Mouse (Mus musculus): ENCODE measurements around the gene 1700001K19Rik.
"Not testable (repeated sequence)": the region's sequence is repeated elsewhere in the genome, so short reads cannot be mapped to it uniquely, and the experiment has no call there.

Gene 1700001K19Rik

DNA sequence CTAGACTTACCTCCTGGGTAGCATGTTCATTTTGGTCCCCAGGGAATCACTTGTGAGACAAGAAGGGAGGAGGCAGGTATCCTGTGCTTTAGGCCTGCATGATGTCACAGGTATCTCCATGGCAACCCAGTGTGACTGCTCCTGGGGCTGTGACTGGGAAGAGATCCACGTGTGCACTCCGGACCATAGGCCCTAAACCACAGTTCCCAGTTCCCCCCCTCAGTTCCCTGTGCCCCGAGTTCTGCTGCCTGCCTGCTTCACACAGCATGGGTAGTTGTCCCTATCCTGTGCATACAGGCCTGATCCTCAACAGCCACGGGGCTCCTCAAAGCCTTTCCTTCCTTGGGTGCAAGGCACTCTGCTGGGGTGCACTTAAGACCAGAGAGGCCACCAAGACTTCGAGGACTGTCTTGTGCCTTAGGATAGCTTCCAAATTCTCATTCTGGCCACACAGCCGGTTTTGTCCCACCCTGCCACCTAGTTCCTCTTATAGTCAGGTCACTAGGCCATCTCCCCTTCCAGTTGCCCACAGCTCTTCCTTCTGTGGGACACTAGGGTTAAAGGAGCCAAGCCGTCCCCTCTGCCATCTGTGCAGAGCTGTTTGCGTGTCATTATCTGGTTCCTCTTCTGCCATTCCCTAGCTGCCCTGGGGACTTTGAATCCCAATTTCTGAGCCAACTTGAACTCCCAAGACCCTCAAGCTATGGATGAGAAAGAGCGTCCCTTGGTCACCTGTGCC, at the start of gene 1700001K19Rik:
Gene 1700001K19Rik, minus strand, starts transcription at position 59 of the 739 bp plus-strand sequence.
- DNase-seq: no peak

DNA sequence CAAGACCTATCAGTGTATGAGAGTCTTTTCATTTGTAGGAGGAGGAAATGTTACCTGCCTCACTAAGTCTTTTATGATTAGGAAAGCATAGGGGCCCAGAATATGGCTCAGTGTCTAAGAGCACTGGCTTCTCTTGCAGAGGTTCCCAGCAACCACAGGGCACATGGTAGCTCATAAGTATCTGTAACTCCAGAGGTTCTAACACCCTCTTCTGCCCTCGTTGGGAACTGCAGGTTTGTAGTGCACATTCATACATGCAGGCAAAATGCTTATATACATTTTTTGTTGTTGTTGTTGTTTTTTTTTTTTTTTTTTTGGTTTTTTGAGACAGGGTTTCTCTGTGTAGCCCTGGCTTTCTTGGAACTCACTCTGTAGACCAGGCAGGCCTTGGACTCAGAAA, 44.0 kb upstream of the 1700001K19Rik start:
- DNase-seq: no peak

DNA sequence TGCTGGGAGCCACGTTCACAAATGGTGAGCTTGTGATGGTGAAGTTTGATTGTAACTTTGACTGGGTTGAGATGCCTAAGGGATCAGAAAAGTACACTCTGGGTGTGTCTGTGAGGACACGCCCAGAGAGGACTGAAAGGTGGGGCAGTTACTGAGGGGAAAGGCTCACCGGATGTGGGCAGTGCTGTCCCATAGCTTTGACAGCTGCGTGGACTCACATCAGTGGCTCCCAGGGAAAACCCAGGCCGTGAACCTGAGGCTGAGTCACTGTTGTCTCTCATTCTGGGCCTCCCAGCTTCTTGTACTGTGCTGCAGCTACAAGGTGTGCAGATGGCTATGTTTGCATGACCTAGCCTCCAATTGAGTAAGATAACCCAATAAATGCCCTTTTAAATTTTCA, 43.1 kb upstream of the 1700001K19Rik start:
- DNase-seq: no peak

DNA sequence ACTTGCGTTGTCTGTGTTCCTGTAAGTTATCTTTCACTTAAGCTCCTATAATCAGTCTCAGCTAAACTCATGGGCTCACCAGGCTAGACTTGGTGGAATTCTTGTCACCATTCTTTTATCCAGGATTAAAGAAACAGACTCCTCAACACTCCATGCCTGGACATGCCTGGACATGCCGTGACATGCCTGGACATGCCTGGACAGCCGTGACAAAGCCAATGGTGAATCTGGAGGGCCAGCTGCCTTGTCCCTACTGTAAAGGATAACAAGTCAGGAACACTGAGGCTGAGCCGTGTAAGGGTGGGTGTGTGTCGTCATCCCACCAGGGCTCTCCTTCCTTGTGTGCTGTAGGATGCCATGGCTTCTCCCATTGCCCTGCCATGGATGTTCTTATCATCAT, 42.6 kb upstream of the 1700001K19Rik start:
- no peak for DNase-seq

DNA sequence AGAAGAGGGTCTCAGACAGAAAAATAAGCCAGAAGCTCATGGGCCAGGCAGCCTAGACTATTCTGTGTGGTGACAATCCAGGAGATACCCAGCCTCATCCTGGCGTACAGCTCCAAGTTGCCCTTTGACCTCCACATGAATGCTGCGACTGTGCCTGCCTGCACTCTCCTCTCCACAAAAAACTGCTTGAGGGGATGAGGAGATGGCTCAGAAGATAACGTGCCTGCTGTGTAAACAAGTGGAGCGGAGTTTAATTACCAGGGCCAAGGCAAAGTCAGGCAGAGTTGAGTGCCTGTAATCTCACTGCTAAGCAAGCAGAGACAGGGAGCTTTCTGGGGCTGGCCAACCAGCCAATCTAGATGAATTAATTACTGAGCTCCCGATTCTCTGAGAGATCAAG, 33.6 kb upstream of the 1700001K19Rik start:
- no peak for DNase-seq

DNA sequence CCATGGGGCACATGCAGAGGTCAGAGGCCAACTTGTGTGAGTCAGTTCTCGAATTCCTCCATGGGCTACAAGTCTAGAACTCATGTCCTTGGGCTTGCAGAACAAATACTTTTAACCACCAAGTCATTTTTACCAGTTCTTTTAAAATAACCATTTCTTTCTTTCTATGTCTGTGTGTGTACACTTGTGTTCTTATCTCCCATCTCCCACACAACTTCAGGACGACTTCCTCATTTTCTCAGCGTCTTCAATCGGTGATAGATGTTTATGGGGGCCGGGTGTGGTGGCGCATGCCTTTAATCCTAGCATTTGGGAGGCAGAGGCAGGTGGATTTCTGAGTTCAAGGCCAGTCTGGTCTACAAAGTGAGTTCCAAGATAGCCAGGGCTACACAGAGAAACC, 31.8 kb upstream of the 1700001K19Rik start:
- no peak for DNase-seq

DNA sequence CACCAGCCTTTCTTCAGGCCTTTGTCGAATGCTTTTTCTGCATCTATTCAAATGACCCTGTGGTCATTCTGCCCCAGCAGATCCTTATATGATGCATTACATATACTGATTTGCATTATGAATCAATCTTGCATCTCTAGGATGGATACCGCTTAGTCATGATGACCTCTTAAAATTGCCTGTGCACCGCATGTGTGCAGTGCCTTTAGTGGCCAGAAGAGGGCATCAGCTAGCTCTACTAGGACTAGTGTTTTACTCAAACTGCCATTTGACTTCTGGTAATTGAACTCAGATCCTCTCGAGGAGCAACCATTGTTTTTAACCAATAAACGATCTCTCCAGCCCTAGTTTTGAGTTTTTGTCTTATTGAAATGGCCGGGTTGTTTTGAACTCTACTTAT, 31.4 kb upstream of the 1700001K19Rik start:
- peak in 1 of 2 experiments; percentile 23 for DNase-seq

DNA sequence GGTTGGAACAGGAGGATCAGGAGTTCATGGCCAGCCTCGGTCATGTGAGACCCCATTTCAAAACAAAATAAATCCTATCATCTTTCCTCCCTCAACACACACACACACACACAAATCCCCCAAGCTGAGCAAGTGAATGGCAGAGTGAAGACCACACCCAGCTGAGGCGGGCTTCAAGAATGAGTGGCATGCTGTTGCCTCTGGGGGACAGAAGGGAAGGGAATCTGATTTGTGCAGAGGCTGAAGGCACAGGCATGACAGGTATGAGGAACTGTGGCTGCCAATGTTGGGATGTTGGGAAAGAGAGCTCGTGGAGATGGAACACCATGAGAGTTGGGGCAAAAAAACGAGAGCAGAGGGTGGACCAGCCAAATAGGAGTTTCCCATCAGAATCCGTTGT, 28.9 kb upstream of the 1700001K19Rik start:
- no peak for DNase-seq

DNA sequence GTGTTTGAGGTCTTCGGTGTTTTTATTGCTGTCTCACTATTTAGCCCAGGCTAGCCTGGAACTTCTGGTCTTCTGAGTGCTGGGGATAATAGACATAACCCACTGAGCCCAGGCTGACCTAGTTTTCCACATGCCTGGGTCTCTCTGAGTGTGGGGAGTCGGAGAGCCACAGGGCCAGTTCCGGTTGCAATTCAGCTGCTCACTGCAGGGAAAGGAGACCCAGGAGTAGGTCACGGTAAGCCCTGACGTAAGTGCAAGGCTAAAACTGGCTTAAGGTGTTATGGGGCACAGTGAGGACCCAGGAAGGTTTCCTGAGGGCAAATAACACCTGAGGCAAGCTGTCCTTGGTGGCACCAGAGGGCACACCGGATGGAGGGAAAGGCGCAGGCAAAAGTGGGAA, 25.0 kb upstream of the 1700001K19Rik start:
- DNase-seq: no peak

DNA sequence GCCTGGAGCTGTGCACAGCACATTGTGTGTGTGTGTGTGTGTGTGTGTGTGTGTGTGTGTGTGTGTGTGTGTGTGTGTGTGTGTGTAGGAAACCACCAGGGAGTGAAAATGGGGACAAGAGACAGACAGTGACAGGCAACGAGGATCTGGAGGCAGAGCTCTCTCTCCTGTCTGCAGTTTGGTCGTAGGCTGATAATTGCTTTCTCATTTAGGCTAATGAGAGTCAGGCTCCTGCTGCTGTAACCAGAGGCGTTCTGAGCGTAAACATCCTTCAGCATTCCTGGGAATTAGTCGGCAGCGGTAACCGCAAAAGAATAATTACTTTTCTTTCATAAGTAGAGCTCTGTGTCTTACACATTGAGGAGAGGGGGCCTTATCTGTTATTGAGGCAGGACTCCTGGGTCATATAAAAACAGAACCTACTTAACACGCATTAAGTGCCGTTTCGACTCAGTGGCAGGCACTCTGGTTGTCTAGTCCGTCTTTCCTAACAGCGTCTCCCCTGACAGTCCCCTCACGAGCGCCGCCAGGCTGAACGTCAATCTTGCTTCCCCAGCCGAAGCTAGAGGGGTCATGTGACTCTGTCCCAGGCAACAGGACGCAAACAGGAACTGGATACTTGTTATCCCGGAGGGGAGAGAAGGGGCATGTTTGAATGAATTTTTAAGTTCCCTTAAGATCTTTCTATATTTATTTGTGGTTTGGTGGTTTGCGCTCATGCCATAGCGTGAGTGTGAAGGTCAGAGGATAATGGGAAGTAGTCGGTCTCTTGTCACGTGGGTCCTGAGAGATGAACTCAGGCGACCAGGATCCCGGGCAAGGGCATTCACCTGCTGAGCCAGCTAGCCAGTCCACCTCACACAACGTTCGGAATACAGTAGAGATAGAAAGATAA, 24.2 kb upstream of the 1700001K19Rik start:
- DNase-seq: peak; percentile 54 to 55

DNA sequence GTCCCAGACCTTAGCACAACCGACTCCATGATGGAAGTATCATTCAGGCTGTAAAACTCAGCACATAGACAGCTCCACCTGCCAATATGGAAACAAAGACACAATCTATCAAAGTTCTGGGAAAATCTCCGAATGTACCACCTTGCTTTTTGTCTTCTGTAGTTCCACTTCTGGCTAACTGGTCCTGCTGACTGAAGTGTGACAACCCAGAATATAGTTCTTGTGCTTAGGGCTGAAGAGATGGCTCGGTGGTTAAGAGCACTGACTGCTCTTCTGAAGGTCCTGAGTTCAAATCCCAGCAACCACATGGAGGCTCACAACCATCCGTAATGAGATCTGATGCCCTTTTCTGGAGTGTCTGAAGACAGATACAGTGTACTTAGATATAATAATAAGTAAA, 23.0 kb upstream of the 1700001K19Rik start:
- not testable (repeated sequence) for DNase-seq

DNA sequence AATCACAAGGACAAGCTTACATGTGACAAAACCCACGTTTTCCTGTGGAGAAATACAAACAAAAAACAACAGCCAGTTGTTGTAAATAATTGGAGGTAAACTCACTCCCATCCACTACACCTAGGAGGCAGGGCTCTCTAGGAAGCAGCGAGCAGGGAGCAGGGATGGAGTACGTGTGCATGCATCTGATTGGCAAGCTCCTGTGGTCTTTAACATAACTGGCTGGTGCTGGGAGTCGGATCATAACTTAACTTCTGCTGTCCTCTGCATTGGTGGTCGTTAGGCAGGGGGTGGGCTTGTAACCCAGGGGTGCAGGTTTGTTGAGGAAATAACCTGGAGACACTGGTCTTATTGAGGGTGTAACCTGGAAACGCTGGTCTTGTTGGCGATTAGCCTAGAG, 21.3 kb upstream of the 1700001K19Rik start:
- no peak for DNase-seq

DNA sequence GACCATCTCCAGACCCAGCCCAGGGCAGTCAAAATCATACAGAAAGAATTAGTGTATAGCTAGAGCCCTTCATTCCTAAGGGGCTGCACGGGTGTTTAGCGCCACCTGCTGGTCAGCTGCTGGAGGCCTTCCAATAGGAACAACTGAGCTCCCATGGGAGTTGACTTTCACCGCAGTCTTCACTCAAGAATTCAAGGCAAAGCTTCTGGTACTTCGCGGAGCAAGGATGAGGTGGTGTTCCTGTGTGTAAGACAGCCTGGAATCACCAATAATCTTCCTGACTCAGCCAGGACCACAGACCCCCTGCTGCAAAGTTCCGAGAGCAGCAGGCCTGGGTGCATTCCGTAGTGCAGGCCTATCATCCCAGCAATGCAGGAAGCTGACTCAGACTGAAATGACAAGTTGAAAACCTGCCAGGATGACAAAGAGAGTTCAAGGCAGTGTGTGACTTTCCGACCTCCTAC, 20.6 kb upstream of the 1700001K19Rik start:
- DNase-seq: peak; percentile 92 to 94

DNA sequence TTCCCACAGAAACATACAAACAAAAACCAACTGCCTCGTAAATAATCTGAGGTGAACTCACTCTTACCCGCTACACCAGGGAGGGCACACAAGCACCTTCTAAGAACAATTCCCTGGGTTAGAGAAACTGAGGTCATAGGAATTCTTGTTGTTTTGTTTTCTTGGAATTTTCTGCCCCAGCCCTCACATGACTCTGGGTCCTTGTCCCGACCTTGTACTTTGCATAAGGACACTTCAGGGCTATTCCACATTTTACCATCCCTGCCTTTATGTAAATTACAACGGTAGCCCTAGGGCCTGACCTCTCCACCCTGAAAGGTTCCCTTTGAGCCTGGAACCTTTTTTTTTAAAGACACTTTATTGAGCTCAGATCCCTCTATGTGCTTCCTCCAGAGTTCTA, 20.1 kb upstream of the 1700001K19Rik start, which contains the start of gene Hsp90aa1:
Gene Hsp90aa1, minus strand, starts transcription at position 173 of the 400 bp plus-strand sequence.
- DNase-seq: no peak

DNA sequence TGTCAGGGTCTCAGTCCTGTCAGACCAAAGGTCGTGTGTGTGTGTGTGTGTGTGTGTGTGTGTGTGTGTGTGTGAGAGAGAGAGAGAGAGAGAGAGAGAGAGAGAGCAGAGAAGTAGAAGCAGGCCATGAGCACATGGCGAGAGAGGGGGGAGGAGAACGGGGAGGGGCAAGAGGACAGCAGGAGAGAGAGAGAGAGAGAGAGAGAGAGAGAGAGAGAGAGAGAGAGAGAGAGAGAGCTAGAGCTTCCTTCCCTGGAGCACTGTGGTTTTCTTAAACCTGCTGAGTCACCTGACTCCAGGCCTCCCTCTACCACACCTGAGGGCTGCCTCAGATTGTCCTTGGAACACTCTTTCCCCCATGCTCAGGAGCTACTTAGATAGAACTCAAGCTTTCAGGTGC, 18.9 kb upstream of the 1700001K19Rik start:
- not testable (repeated sequence) for DNase-seq

DNA sequence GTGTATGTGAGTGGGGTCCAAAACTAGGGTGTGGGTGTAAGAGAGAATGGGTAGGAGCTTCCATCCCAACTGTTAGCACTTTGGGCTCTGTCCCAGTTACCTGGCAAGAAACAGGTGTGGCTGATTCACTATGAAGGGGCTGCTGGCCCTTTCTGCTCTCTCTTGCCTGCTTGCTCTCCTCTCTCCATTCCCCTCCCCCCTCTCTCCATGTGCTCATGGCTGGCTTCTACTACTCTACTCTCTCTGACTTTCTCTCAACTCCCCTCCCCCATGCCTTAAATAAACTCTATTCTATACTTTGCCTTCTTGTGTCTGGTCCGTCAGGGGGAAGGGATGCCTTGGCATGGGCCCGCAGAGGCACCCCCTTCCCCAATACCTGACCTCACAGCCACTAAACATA, 18.3 kb upstream of the 1700001K19Rik start:
- DNase-seq: no peak

DNA sequence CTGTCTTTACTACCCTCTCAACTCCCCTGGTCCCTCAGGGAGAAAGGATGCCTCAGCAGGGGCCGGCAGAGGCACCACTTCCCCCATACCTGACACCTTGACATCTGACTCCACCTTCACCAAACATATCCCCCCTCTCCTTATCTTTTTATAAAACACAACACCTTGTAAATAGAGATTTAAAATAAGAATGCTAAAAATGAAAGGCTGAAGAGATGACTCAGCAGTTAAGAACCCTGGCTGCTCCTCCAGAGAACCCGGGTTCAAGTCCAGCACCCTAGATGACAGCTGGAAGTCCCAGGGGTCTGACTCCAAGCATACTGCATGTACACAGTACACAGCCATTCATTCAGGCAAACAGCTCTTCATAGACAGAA, 16.7 kb upstream of the 1700001K19Rik start:
- no peak for DNase-seq

DNA sequence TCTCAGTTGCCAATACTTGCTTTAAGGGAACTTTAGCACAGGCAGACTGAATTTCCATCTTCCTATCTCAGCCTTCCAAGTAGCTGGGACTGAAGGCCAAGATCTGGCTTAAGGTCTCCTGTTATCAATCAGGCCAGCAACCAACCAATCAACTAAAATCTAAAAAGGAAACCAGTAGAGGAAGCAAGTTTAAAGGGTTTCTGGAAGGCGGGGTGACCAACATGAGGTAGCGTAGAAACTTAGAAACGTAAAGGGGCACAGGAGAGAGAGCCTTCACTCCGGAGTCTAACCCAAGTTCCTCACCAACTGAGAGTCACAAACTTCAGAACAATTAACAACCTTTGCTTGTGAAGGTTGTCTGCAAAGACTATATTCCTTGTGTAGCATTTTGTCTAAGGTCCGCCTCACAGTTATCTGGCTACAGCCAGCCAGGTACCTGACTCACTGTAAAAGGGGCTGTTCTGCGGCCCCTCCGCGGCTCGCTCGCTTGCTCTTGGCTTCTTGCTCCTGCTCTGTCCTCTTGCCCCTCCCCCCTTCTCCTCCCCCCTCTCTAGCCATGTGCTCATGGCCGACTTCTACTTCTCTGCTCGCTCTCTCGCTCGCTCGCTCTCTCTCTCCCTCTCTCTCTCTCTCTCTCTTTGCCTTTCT, 16.2 kb upstream of the 1700001K19Rik start:
- no peak for DNase-seq

DNA sequence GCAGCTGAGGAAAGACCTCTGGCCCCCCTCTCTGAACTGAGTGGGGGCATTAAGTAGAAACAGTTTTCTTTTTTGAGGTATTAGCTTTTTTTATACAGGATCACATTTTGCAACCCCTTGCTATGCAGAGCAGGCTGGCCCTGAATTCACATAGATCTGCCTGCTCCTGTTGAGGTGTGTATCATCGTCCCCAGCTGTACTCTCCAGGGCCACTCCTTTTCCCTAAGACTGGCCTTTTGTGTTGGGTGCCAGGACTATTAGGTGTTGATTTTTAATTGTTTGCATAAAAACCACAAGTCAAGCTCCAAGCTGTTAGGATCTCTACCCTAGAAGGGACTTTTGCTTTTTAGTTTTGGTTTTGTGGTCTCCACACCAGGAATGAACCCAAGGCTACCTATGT, 15.7 kb upstream of the 1700001K19Rik start:
- DNase-seq: no peak

DNA sequence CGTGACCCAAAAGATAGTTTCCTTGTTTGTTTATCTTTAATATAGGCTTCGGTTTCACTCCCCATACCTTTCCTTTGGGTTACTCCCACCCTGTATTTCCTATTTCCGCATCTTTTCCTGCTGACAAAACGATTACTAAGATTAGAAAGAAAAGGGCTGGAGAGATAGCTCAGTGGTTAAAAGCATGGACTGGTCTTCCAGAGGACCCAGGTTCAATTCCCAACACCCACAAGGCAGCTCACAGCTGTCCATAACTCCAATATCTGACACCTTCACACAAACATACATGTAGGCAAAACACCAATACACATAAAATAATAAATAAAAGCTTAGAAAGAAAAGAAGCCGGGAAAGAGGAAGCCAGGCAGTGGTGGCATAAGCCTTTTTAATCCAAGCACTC, 15.0 kb upstream of the 1700001K19Rik start:
- no peak for DNase-seq

DNA sequence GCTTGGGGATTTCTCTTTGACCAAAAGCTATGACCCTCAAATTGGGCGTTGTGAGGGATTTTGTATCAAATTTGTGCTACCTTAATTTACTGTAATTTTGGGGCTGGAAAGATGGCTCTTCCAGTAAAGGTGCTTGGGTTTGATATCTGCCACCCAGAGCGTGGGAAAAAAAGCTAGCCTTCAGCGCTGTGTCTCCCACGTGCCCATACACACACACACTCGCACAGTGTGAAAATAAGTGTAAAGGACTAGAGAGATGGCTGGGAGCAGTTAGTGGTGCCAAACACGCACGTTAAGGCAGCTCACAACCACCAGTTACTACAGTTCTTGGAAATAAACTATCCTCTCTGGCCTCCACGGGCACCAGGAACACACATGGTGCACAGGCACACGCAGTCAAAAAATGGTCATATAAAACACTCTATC, 14.6 kb upstream of the 1700001K19Rik start:
- no peak for DNase-seq

DNA sequence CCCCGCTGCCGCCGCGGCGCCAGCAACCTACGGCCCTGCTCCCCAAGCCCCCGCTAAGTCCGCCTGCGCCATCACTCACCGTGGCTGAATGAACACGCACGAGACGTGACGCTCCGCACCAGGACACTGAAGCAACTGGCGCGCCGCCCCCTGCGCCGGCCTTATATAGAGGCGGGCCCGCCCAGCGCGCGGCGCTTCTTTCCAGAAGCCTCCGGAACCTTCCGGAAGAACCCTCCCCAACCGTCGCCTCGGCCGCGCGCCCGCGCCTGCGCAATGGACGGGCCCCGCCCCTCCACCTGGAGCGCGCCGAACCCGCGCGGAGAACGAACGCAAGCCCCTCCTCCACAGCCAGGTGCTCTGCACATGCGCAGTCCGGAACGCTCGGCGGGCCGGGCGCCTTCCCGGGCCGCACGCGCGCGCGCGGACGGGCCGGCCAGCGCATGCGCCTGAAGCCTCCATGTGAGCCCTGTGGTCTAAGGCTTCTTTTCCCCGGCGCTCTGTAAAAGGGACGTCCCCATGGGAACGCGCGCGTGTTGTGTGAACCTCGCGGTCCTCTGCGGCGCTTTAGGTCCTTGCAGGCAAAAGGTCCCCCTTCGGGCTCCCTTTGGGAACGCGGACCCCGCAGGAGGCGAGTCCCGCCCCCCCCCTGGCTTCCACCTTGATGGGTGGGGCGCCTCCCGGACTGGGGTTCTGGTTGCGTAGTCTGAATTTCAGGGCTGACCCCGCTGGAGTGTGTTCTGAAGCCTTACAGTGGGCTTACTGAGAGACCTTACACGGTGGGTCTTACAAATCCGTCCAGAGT, 14.0 kb upstream of the 1700001K19Rik start:
- DNase-seq: peak; percentile 99 to 100
